Mouse (Mus musculus) fibroblast of lung, adult 2 months (primary cell): ENCODE results near the gene Samhd1.

Experiments
- DNase-seq: peaks from one replicate; pipeline ENCODE4 v3.0.0-alpha.2; 2011; ENCODE audit warnings: low read depth

Samhd1 gene

DNA sequence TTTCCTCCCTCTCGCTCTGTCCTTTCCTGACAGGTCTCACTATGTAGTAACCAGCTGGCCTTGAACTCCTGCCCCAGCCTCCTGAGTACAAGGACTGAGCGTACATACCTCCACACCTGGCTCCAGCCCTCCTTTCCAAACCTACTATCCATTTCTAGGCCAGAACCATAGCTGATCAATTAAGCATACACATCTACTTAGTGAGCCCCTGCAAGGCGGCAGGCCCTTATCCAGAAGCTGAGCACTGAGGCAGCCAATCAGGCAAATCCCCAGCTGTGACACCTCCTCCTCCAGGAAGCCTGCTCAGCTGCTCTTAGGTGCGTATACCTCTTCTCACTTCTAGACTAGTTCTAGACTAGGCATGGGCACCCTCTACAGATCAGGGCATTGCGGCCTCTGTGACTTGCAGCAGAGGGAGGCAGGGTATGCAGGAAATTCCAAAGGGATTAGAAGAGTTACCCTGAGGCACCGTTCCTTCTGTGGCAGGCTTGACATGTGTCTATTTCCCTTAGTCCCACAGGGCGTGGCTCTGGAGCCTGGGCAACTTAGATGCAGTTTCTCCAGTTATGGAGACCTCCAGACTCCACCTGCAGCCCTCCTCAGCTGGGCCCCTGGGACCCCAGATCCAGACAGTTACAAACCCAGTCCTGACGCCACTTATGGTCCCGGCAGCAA is 62.6 kb downstream of the Samhd1 start:
- no peak for DNase-seq

DNA sequence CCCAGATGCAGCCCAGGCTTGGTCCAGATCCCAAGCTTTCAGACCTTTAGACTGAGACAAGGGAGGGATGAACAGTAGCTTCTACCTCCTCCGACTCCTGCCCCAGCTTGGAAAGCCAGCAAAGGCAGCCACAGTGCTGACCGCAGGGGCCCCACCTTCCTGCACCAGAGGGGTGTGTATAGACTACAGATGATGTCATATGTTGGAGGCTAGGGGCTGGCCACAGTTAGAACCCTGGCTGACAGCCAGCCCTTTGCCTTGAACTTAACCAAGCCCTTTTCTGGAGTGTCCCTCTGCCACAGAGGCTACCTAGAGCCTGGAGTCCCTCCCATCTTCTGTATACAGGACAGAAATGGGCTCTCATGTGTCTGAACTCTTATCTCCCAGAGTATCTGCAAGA is 63.5 kb downstream of the Samhd1 start:
- no peak for DNase-seq

DNA sequence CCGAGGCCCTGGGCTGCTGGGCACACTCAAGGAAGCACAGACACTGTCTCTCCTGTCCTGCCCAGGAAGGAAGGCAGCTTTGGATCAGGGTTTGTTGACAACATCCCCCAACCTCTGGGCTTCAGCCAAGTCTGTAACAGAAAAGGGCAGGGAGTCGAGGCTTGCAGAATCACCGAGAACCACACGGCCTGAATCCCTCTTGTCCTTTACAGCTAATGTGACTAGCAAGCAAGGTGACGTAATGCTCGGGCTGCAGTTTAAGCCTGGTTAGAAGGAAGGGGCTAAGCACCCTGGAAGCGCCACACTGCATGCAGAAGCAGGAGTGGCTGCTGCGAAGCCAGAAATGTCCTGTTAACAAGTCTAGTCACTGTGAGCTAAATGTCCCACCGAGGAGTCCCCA is 64.7 kb downstream of the Samhd1 start:
- DNase-seq: no peak

DNA sequence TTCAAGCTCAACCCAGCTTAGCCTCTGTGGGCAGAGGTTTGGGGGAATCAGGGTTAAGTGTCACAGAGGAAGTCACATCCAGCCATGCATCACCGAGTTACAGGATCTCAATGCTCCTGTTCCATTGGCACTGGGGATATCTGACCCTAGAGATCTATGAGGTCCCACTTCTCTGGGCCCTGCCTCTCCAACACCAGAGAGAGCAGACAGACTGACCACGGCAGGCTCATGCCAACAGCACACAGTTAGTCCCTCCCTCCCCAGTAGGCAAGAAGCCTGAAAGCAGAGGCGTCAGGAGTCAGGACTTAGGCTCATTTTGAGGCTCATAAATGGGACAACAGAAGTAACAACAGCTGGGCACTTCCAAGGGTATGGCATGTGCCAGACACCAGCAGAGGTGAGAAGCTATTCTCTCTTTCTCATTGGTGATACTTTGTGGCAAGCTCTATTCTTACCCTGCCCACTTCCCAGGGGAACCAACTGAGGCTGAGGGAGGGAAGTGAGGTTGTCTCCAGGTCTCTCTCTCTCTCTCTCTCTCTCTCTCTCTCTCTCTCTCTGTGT is 65.2 kb downstream of the Samhd1 start:
- DNase-seq: no peak

DNA sequence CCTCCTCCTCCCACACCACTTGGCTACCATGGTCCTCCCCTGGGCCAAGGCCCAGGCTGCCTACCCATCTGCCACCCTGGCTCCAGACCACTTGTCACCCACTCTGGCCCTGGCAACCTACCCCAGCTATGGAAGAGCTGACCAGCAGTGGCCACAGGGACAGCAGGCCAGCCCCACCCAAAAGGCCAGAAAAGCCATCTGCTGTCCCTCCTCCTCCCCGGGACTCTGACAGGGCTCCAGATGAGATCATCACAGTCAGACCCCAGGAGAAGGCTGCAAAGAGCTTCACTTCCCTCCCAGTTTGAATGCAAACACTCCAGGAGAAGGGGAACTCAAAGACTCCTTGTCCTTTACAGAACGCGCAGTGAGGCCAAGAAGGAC is 65.7 kb downstream of the Samhd1 start:
- DNase-seq: no peak

DNA sequence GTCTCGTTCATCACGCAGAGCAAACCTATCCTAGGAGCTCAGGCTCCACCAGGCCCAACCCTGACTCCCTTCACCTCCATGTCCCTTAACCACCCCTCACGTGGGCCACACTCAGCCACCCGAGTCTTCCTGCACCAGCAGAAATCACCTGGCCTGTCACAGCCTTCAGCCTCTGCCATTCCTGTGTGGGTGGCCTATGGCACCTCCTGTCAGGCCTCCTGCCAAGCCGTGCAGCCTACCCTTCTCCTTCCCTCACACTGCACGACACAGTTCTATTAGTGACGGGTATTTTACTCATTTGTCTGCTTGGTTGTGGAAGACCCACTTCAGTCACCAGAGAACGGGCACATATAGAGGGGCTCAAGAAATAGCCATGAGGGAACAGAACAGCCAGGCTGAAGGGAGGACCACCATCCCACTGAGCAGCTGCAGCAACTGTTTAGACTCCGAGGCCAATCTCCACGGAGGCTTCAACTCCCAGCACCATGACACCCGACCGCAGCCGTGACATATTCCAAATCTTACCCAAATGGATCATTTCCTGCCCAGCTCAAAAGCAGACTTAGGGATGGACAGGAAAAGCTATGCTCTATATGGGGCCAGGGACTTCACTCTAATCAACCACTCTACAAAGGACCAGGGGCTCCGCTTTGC is 66.2 kb downstream of the Samhd1 start:
- DNase-seq: no peak

DNA sequence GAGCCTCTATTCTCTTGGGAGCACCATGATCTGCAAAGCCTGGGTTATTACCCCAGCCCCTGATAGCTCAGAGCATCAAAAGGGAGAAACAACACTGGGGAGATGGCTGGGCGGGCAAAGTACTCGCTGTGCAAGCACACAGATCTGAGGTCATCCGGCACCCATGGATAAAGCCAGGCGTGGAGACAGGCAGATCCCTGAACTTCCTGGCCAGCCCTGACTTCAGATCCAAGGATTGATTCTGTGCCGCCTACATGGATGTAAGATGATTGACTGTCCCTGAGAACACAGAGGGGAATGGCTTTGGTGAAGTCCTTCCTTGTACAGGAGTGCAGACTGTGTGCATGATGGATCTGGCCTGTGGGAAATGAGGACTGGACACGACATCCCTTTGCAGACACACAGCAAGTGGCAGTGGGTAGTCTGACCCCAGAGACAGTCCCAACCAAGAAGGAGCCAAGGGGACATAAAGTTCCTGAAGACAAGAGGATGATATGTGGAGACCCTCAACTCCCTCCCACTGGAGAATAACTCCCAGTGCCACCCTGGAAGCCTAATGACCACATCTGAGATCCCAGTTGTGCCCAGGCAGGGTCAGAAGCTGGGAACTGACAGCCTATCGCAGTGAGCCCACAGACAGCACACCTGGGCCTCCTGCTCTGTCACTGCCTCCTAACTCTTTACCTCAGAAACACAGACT is 68.2 kb downstream of the Samhd1 start:
- no peak for DNase-seq

DNA sequence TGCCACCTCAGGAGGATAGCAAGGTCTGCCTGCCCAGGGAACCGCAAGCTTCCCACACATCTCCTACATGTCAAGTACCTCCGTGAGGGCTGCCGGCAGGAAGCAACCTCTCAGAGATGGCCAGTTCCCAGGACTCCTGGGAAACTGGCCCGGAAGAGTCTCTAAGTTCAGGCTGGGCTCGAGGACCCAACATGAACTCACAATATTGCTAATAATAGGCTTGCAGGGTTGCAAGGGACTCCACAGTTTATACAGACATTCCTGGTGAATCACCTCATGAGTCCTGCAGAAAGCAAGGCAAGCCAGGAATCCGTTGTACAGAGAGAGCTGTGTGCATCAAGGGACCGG is 69.2 kb downstream of the Samhd1 start:
- no peak for DNase-seq

DNA sequence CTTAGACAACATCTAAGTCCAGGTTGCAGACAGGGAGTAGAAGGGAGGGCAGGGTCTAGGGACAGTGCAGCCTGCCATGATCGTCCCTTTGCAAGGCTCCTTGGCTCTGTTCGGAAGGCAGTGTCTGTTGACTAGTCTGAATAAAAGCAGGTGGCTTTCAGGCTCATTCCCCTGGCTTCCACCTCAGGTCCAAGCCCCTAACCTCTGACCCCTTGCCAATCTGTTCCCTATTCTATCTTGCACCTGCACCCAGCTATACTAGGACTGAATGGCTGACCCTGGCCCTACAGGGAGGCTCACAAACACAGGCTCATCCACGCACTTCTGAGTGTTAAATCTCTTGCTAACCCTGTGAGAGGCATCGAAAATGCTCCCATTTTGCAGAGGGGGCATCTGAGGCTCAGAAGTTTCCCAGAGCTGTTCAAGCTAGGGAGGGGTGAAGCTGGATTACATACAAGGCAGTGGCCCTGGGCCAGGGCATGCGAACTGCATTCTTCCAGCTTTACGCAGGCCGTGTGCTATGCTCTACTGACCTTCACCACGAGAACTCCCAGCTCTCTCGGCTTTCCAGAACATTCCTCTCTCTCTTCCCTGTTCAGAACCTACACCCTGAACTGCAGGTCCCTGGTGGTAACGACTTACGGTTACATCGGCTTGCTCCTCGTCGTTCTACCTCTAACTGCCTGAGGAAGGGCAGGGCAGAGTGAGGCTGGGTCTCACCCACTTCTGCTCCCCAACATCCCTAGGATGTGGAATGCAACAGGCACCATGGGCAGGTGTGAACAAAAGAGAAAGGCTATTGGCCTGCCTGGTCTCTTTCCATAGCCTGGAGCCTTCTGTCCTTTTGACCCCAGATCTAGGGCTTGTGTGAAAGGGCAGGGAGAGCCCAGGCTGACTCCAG is 69.8 kb downstream of the Samhd1 start:
- DNase-seq: no peak

DNA sequence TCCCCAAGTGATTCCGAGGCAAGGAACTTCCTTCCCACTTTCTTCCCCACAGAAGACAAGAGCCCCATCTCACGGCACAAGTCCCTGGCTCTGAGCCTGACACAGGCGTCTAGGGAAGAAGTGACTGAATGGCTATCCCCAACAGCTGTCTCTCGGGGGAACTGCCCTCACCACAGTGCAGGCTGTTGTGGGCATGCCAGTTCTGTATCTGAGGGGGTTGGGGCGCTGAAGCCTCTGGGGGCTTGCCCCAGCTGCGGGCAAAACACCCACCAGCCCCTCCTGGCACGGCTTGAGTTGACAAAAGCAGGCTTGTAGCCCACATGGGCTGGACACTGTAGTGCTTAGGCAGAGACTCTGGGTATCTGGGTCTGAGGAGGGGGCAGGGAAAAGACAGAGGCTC is 70.9 kb downstream of the Samhd1 start:
- no peak for DNase-seq

DNA sequence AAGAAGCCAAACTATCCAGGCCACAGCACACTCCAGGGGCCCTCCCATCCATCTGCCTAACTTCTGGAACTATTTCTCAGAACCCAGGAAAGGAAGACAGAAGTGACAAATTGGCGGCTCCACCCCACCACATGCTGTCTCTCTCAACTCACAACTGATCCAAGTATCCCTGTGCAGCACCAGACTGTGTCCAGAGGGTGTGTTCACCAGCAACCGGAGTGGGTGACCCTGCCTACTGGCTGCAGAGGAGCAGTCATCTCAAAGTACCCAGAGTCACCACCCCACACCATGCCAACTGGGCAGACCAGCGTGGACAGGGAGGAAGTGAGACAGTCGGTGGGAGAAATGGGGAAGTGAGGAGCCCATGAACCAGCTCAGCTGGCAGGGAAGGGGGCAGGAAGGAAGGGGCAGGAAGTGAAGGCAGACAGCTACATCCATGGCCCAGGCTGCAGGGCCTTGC is 71.8 kb downstream of the Samhd1 start:
- DNase-seq: no peak

DNA sequence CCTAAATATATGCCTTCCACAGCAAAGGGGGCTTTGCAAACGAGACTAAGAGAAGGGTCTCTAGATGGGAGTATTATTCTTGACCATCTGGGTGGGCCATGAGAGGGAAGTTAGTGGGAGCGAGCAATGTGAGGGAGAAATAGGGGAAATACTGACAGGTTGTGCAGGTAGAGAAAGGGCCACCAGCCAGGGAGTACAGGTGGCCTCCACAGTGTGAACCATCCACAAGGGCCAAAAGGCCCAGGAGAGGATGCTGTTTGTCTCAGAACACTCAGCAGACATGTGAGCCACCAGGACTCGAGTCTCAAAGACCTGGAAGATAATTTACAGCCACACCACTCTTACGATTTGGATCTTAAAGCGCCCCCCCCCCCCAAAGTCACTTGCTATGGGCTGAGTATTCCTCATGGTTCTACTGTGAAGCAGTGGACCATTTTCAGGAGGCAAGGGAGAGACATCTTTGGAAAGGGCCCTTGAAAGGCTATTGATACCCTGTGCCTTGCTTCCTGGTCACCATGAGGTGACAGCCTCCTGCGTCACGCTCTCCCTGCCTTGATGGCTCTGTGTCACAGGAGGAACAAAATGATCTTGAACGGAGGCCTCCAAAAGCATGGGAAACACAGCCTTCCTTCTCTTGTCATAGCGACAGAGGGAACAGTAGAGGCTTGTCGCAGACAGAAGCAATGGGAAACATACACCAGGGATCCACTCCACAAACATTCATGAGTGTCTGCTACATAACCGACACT is 74.3 kb downstream of the Samhd1 start:
- no peak for DNase-seq

DNA sequence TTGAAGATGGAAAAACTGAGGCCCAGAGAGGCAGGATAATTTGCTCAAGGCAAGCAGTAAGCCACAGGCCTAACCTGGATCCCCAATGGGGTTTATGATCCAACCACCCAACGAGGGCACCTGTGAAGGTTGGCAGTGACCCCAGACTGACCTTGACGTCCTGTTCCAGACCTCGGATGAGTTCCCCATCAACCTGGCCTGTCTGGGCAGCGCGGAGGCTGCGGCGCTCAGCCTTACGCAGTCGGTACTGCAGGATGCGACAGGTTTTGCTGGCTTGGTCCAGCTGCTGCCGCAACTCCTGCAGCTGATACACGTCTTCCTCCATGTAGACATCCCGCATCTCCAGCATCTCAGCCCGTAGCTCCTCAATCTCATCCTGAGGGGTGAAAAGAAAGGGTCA is 75.0 kb downstream of the Samhd1 start:
- DNase-seq: no peak

DNA sequence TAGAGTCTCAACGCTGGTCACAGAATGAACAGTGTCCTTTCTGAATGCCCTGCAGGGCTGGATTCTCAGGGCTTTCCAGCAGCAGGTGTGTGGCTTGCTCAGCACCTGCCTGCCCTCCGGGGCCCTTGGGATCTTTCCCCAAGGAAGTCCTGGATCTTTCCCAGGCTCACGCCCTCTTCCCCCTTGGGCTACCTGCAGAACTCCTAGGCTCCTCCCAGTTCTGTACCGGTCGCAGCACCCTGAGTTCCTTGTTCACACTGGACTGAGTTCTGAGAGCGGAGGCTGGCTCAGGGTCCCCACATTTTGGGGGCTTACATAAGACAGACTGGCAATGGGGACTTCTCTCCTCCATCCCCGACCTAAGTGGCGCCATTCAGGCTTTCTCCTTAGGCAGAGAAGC is 75.9 kb downstream of the Samhd1 start:
- no peak for DNase-seq

DNA sequence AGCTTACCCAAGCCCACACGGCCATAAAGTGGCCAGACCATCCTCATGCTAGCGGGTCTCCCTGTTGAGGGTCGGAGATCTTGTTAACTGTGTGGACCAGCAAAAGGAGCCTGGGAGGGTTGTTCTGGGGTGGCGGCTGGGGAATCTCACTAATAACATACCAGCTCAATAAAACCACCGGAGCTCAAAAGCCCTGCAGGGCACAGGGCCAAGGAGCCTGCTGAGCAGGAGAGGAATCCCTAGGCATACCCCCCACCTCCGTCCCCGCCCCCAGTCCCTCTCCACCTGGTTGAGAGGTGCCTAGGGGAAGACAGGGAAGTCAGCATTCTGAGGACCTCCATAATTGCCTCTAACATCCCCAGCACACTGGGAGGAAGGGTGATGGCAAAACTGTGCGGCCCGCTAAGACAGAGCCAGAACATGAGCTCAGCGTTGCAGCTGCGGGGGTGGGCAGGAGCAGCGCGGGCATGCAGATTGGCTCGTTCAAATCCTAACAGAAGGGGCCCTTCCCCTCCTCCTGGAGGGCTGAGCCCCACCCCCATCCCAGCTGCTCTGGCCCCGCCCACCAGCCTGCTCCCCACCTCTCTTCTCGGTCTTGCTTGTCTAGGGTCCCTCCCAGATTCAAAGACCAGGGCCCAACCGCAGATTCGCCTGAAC is 76.6 kb downstream of the Samhd1 start:
- no peak for DNase-seq

DNA sequence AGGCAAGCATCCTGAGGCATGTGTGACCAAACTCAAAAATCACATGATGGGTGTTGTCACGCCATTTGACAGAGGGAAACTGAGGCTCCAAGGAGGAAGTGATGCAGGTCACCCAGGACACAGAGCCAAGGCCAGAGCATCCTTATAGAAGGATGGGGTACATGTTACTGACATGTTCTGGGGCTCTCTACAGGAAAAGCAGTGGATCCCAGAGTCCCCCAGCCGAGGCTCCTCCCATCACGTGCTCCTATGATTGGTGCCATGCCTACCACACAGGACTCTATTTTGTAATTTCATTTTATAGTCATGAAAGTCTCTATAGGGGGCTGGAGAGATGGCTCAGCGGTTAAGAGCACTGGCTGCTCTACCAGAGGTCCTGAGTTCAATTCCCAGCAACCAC is 77.3 kb downstream of the Samhd1 start:
- no peak for DNase-seq

DNA sequence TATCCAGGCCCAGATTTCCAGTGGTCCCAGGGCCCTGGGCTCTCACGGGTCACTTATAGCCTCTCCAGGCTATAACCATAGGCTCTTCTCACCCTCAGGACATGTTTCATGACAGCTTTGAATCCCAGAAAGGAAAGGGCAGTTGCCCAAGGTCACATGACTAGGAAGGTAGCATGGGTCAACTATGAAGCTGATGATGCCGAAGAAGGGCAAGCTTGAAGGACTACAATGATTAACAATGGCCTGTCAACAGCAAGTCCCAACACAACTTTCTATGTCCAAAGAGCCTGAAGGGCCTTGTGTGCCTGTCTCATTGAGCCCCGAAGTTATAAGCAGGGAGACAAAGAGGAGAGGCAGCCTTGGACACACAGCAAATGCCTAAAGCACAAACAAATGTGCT is 77.9 kb downstream of the Samhd1 start:
- DNase-seq: no peak

DNA sequence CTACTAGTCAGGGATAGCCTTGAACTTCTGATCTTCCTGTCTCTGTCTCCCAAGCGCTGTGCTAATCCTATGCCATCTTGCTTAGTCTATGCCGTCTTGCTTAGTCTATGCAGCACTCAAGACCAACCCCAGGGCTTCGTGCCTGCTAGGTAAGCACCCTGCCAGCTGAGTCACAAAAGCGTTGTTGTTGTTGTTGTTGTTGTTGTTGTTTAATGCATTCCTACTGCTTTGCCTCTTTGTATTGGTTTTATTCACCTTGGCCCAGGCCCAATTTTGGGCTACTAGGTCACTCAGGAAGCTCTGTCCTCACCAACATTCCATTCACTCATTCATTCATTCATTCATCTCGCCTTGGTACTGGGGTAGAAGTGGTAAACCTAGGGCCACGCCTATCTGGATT is 79.3 kb downstream of the Samhd1 start:
- no peak for DNase-seq

DNA sequence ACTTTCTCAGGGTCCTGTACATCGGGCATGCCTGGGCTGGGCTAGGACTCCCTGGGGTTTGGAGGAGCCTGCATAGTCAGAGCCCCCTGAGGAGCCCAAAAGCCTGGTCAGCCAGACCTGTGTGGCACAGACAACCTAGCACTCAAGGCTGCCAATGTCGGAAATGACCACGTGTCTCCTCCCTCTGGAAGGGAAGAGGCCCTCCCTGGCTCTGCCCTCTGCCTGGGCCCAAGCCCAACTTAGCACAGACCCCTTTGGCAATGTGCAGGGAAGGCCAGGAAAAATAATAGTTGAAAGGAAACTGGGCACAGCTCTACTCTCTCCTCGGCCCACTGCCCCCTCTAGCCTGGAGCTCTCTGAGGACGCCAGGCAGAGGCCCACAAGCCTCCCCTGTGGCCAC is 80.2 kb downstream of the Samhd1 start:
- DNase-seq: no peak

DNA sequence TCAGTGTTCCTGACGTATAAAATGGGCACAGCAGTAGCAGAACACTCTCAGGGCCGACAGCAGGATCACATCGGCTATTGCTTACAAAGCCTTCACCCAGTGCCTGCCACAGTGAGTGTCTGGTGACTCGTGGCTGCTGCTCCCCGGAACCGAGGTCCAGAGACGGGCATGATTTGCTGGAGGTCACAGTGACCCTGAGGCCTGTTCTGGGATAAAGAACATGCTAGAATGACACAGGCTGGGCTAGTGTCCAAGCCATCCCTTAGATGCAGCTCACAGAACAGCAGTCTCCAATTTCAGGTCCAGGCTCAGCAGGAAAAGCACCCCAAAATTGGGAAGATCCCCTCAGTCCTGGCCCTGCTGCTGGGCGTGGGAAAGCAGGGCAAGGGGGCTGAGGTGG is 80.8 kb downstream of the Samhd1 start:
- no peak for DNase-seq

DNA sequence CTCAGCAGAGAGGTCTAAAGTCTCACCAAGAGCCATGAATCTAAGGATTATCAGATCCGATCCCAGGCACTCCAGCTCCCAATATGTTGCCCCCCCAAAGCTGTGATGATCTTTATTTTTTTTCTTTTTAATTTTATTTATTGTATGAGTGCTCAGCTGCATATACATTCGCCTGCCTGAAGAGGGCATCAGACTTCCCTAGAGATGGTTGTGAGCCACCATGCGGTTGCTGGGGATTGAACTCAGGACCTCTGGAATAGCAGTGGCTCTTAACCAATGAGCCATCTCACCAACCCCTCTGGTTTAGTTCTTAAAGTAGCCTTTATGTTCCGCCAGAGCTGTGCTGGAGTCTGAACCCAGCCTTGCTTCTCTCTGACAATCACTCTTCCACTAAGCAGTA is 81.3 kb downstream of the Samhd1 start:
- DNase-seq: no peak
